Mouse (Mus musculus) urinary bladder, adult 2 months (tissue): Measurements from ENCODE around the gene Zc3h14. TPM values are rescaled to one million over a fixed set of nuclear protein-coding genes. Genes with fewer than 3 reads are reported as not detected.

Source experiments
- DNase-seq: peaks from one replicate; pipeline ENCODE4 v3.0.0; 2022; ENCODE audit warnings: low spot score
- polyA plus RNA-seq: library from polyadenylated mRNA; depleted of rRNA; stranded (reverse); fragments of >200 nt; gene quantifications from 2 replicates; pipeline ENCODE4 v1.2.3, GENCODE M21; 2012

The Zc3h14 gene
- polyA plus RNA-seq, 1 experiment, result 72.8 TPM

- no peak for DNase-seq
Observed at GRCm38 (mm10) chr12:98737801-98738350, 8.9 kb upstream of the Zc3h14 start.

GRCm38 (mm10) chr12:98741011-98741501 lies 5.7 kb upstream of the Zc3h14 start:
- DNase-seq, result no peak

GRCm38 (mm10) chr12:98745626-98746025 lies 1.1 kb upstream of the Zc3h14 start:
- DNase-seq, result no peak

DNA sequence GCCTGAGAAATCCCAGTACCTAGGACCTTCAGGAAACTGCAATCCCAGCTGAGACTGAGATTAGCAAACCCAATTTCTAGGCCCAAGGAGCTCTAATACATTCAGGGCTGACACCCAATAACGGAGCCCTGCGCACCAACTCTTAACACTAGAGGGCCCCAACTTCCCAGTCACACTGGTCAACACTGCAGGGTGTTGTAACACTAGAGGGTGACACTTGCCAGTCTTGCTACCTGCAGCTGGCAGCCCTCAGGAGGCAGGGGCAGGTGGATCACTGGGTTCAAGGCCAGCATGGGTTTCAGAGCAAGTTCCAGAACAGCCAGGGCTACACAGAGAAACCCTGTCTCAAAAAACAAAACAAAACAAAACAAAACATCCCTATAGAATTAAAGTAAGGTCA lies 633 bp upstream of the Zc3h14 start:
- no peak for DNase-seq

DNA sequence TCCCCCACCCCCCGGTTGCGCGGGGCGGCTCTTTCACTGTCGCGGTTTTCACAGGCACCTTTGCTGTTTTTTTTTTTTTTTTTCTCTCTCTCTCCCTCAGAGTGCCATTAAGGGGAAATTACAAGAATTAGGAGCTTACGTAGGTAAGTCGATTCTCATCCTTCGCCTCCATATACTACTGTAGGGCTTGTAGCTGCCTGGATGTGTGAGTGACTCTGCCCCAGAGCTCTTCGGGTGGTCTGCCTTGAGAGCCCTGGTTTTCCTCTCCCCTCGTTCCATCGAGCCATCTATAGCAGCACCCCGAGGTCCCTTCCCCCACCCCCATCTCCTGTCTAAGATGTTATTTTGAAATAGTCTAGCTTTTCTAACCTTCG lies 603 bp downstream of the Zc3h14 start:
- no peak for DNase-seq

DNA sequence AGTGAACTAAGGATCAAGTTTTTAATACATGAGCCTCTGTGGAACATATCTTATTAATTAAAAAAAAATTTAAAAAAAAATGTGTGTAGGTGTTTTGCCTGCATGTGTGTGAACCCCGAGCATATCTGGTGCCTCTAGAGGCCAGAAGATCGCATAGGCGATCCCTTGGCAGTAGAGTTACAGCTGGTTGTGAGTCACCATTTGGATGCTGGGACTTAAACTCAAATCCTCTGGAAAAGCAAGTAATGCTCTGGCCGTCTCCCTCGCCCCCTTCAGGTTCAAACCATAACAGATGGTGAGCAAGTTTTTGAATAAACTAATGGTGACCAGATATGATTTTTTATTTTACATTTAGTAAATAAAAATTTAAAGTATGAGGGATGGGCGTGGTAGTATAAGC lies 10.9 kb downstream of the Zc3h14 start:
- DNase-seq, result no peak

DNA sequence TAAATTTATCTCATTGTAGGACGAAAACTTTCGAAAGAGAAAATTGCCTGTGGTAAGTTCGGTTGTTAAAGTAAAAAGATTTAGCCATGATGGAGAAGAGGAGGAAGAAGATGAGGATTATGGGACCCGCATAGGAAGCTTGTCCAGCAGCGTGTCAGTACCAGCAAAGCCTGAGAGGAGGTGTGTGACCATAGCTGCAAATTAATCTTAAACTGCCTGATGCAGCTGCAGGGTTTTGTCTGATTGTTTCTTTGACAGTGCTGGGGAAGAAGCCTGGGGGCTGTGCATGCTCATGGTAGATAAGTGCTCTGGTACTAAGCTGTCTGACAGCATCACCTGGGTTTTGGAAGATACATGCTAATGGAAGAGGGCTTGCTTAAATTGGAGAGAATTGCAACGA lies 12.9 kb downstream of the Zc3h14 start:
- no peak for DNase-seq

DNA sequence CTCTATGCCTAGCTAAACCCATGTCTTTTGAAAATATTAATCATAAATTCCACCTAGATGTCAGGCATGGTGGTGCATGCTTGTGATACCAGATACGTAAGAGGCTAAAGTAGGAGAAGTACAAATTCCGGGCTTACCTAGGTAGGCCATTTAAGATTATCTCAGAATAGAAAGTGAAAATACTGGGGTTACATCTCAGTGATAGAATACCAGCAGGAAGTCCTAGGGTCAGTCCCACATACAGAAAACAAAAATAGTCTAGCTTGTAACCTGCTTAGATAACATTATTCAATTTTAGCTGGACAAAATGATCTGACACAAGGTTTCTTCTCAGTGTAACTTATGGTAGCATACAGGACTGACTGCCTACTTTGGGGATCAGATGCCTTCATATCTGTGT lies 19.5 kb downstream of the Zc3h14 start:
- no peak for DNase-seq

GRCm38 (mm10) chr12:98777509-98777908 lies 30.7 kb downstream of the Zc3h14 start:
- DNase-seq, result no peak

DNA sequence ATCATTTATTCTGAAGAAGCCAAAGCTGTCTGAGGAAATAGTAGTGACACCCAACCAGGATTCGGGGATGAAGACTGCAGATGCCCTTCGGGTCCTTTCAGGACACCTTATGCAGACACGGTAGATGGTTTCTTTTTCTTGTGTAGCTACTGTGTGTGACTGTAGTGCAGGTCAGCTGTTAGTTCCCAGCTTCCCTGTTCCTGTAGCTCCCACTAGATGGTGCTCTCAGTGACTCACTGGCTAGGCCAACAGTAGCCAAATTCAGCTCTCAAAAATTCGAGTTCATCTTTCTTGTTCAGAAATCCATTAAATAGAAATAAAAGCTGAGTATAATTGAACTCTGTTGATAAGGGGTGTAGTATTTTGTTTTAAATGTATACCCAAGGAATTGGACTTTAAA lies 32.4 kb downstream of the Zc3h14 start:
- no peak for DNase-seq

DNA sequence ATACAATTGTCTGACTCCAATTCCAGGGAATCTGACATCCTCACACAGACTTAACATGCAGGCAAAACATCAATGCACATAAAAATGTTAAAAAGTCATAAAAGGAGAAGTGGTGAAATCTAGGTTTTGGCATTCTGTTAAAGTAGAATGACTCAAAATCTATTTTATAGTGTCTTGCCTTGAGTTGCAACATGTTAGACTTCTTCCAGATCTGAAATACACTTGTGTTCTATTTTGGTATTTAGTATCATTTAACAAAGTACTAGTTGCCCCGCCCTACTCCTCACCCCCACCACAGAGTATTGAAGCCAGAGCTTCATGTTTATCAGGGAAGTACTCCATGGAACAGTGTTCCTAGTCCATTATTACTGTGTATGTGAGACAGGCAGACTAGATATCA lies 37.5 kb downstream of the Zc3h14 start:
- DNase-seq, result no peak

DNA sequence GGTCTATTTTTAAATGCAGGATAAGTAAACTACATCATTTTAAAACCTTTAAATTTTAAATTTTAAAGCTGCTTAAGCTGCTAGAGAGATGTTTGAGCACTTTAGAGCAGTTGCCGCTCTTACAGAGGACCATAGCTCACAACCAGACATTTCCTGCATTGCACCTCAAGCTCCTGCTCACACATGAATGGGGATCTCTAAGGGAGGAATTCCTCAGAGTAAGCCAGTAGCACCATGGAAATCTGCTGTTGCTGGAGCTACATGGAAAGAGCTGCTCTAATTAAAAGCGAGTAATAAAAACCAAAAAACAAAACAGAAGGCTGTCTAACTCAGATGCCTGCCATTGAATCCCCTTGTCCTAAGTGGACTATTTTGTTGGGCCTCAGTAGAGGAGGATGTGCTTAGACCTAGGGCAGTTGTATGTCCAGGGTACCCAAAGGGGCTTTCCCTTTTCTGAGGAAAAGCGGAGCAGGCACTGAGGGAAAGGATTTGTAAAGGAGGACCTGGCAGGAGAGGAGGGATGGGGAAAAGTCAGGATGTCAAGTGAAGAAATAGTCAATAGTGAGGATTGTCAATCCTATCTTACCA lies 49.1 kb downstream of the Zc3h14 start:
- DNase-seq, result no peak

- no peak for DNase-seq
Observed at GRCm38 (mm10) chr12:98800334-98800733, 53.6 kb downstream of the Zc3h14 start.

- DNase-seq, result no peak
Observed at GRCm38 (mm10) chr12:98802245-98802644, 55.5 kb downstream of the Zc3h14 start.

- DNase-seq, result no peak
Observed at GRCm38 (mm10) chr12:98804078-98804748, 57.4 kb downstream of the Zc3h14 start.

DNA sequence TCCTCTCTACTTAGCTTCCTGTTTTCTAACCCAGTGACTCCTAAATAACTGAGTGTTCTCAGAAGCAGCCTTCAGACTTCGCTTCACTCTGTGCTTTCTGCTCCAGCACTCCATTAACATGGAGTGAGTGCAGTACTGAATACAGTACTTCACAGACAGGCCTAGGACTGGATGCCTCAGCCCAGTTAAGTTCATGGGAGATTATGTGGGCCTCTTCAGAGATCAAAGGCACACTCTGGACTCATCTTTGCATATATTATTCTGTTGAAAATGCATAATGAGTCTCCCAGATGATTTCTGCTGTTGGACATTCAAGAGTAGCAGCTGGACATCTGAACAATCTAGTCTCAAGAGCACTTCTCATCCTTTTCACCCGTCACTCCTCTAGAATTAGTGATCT lies 74.0 kb downstream of the Zc3h14 start:
- no peak for DNase-seq

GRCm38 (mm10) chr12:98831122-98831521 lies 84.4 kb downstream of the Zc3h14 start:
- DNase-seq, result no peak

DNA sequence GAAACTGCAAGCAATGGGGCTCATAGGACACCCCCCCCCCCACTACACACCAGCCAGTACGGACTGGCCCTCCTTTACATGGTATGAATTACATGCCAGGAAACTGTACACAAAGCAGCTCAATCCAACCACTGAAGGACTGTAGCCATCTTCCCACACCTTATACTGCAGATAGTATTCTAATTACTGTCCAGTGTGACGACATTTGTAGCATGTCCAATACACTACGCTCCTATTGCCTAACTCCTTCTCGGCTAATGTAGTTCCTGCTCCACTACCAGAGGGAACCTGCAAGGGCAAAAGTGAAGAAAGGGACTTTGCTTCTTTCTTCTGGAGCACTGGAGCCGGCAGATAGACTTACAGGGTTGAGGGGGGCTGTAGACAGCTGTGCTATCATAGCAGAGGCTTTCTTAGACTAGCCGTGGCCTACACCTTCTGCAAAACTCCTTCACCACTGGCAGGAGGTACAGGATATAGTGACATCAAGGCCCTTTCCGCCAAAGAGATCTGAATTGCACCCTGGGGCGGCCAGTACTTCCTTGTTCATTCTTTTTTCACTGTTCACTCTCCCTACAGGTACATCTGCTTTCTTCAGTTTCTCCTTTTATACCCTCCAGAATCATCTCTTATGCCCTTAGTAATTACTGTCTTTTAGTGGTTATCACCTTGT lies 86.3 kb downstream of the Zc3h14 start:
- no peak for DNase-seq

DNA sequence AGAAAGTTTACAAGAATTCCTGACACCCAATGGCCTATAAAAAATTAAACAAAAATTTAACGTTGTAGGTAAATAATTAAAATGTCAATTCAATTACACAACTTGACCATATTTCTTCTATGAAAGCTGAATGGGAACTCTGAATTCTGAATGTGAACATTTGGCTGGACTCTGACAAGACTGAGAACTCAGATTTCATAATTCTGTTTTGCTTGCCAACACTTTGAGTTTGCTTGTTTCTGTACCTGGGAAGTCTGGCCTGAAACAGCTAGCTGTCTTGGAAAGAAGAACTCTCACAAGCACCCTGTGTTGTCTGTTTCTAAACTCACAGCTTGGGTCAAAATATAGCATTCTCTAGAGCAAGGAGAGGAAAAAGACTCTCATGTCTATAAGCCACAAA lies 87.1 kb downstream of the Zc3h14 start:
- DNase-seq, result no peak

DNA sequence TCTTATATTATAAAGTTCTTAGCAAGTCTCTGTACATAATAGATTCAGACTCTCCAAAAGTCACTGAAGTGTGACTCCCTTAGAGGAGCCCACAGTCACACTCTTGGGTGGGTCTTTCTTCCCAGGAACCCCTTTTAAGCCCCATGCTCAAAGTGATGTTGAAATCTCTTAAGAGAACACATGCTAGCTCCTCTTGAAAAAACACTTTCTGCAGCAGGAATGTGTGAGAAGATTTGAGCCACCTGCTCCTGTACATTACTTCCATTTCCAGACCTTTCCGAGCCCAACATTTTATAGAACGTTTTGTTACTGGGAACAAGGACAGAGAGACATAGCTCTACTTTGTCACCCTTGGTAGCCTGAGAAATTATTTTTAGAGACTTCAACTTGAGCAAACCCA lies 88.1 kb downstream of the Zc3h14 start:
- no peak for DNase-seq

GRCm38 (mm10) chr12:98835466-98835865 lies 88.7 kb downstream of the Zc3h14 start:
- DNase-seq, result no peak
